Mouse (Mus musculus) brown adipose tissue, adult 24 weeks (tissue): ENCODE results near the gene Tor3a. TPM values are rescaled to one million over a fixed set of nuclear protein-coding genes. Genes with fewer than 3 reads are reported as not detected.

Experiments
- H3K27ac ChIP-seq: fragments of 200-500 bp; replicated peaks from 2 replicates; pipeline ENCODE4 v1.5.1; 2012; ENCODE audit warnings: low read depth, mild to moderate bottlenecking, low read length
- H3K4me1 ChIP-seq: fragments of 200-500 bp; 2 replicates; pipeline ENCODE4 v1.6.1; 2012; ENCODE audit warnings: low read length, mixed read lengths; ENCODE audit not compliant: control insufficient read depth, insufficient read depth, insufficient read length
- H3K4me3 ChIP-seq: fragments of 200-500 bp; 2 replicates; pipeline ENCODE4 v1.5.1; 2012; ENCODE audit warnings: low read depth, mild to moderate bottlenecking, low read length, moderate library complexity; ENCODE audit not compliant: insufficient read depth
- polyA plus RNA-seq: library from polyadenylated mRNA; stranded (reverse); fragments of >200 nt; gene quantifications from 2 replicates; pipeline ENCODE4 v1.2.4, GENCODE M21; 2012; ENCODE audit not compliant: missing spikeins, insufficient read depth, insufficient read length

The Tor3a gene
- polyA plus RNA-seq, 1 experiment: 6.2 TPM

GRCm38 (mm10) chr1:156657523-156657922 is 16.6 kb downstream of the Tor3a start:
- Histone ChIP-seq H3K4me1 (peaks cover 11% of the 10 kb centered on the region), H3K27ac (no peak overlapping the region), H3K4me3 (no peak overlapping the region)

- Histone ChIP-seq H3K4me3 (no peak overlapping the region), H3K4me1 (peaks cover 13% of the 10 kb centered on the region), H3K27ac (peak overlapping the region; percentile 62)
Measured at GRCm38 (mm10) chr1:156654735-156655530, 19.2 kb downstream of the Tor3a start.

DNA sequence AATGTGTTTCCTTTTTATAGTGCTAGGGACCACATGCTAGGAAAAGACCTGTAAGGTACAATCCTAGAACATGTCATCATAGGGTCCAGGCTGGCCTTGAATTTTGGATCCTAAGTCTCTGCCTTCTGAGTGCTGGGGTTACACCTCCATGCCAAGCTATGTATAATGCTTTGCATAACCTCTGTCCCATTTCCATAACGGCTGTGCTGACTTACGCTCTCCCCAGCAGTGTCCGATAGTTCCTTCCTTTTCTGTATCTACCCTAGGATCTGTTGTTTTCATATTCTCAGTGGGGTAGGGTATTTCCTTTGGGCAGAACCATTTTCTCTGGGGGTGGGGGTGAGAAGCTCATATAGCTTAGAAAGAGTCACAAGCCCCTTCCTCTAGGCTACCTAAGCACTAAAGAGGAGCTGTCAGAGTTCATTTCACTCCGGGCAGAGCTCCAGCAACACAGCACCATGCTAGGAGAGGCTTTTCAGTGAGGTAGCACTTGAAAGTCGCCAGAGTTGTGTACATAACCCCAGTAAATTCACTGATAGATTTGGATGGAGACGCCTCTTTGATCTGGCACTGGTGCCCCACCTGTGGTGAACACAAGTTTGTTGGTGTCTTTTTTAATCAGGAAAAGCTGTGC is 21.9 kb downstream of the Tor3a start:
- H3K4me3 ChIP-seq: no peak overlapping the region
- H3K27ac ChIP-seq: peak overlapping the region; percentile 43
- peaks cover 11% of the 10 kb centered on the region for H3K4me1 ChIP-seq

GRCm38 (mm10) chr1:156650631-156651030 is 23.5 kb downstream of the Tor3a start:
- Histone ChIP-seq H3K27ac (peak overlapping the region; percentile 80), H3K4me1 (peaks cover 8% of the 10 kb centered on the region), H3K4me3 (no peak overlapping the region)

GRCm38 (mm10) chr1:156648705-156649104 is 25.5 kb downstream of the Tor3a start:
- H3K4me3 ChIP-seq: no peak overlapping the region
- H3K27ac ChIP-seq: no peak overlapping the region
- H3K4me1 ChIP-seq: peaks cover 6% of the 10 kb centered on the region; the same call in 1 of the 2 replicates

DNA sequence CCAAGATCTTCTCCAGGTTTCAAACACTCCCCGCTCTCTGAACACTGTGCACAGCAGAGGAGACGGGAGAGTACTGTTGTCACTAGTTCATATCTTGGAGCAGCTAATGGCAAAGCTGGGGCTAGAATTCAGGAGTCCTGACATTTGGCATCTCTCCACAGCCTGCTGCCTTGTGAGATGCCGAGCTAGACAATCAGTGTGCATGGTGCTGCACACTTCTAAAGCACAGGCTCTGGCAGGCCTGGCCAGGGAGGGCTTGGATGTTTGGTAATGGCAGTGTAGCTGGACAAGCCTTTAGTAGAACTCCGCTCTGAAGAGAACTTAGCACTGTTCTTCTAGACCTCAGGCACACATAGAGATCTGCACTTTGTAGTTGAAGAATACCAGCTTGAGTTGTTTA is 28.2 kb downstream of the Tor3a start:
- H3K4me1 ChIP-seq: peaks cover 2% of the 10 kb centered on the region; the same call in 1 of the 2 replicates
- H3K4me3 ChIP-seq: no peak overlapping the region
- no peak overlapping the region for H3K27ac ChIP-seq

GRCm38 (mm10) chr1:156644780-156645523 is 29.2 kb downstream of the Tor3a start:
- no peak overlapping the region for H3K4me3 ChIP-seq
- H3K27ac ChIP-seq: no peak overlapping the region
- no peaks in the 10 kb centered on the region; the same call in 1 of the 2 replicates for H3K4me1 ChIP-seq

DNA sequence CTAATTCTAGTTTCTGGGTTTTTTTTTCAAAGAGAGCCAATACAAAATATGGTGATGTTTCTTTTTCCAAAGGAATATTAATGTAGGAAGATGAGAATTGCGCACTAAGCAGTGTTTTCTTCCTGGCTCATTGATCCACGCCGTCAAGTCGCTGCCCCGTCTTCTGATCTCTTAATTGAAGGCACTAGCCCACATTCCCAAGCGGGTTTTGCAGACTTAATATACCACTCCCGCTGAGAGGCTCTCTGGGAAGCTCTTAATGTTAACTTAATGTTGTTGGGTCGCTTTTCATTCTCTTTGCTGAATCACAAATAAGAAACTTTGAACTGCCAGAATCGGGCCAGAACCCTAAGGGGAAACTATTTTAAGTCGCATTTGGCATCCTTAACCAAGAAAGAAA is 30.1 kb downstream of the Tor3a start:
- Histone ChIP-seq H3K27ac (no peak overlapping the region), H3K4me3 (no peak overlapping the region), H3K4me1 (no peaks in the 10 kb centered on the region; the same call in 1 of the 2 replicates)

DNA sequence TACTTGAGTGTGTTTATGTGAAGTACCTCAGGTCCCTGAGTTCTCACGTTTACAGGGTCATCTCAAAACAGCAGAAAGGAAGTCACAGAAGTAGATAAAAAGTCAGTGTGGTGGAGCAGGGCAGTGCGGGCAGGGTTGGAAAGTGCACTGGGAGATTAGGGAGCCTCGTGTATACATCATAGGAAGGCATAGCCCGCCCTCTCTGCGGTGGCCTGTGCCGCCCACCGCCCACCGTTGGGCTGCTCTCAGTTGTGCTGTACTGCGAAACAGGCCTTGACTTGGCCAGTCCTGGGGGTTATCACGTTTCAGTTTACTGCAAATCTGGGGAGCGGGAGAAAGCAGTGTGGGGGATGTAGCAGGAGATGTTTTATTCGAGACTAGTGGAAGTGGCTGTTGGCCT is 31.3 kb downstream of the Tor3a start:
- H3K4me1 ChIP-seq: no peaks in the 10 kb centered on the region; the same call in 1 of the 2 replicates
- H3K27ac ChIP-seq: no peak overlapping the region; the same call in 1 of the 2 replicates
- H3K4me3 ChIP-seq: no peak overlapping the region

DNA sequence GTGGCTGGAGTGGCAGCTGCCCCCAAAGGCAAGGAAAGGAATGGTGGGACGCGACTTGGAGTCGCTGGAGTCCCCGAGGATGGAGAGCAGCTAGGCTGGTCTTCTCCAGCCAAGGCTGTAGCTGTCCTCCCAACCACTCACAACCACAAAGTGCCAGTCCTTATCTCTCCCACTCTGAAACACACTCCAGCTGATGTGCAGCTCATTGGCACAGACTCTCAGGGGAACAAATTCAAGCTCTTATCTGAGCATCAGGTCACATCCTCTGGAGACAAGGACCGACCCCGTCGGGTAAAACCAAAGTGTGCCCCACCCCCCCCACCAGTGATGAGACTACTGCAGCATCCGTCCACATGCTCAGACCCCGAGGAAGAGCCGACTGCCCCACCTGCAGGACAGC is 32.3 kb downstream of the Tor3a start:
- Histone ChIP-seq H3K4me3 (no peak overlapping the region), H3K4me1 (no peaks in the 10 kb centered on the region; the same call in 1 of the 2 replicates), H3K27ac (no peak overlapping the region)

GRCm38 (mm10) chr1:156640577-156640976 is 33.6 kb downstream of the Tor3a start:
- no peak overlapping the region for H3K4me3 ChIP-seq
- no peaks in the 10 kb centered on the region; the same call in 1 of the 2 replicates for H3K4me1 ChIP-seq
- no peak overlapping the region for H3K27ac ChIP-seq

GRCm38 (mm10) chr1:156639455-156639854 is 34.7 kb downstream of the Tor3a start:
- Histone ChIP-seq H3K4me1 (no peaks in the 10 kb centered on the region; the same call in 1 of the 2 replicates), H3K27ac (no peak overlapping the region)

GRCm38 (mm10) chr1:156635148-156635547 is 39.0 kb downstream of the Tor3a start:
- Histone ChIP-seq H3K4me3 (no peak overlapping the region), H3K27ac (no peak overlapping the region), H3K4me1 (no peaks in the 10 kb centered on the region)

More at GRCm38 (mm10) chr1:156639455-156639854, 34.7 kb downstream of the Tor3a start:
- no peak overlapping the region for H3K4me3 ChIP-seq

GRCm38 (mm10) chr1:156633095-156633494 is 41.1 kb downstream of the Tor3a start:
- no peak overlapping the region for H3K4me3 ChIP-seq
- no peak overlapping the region for H3K27ac ChIP-seq
- no peaks in the 10 kb centered on the region for H3K4me1 ChIP-seq

GRCm38 (mm10) chr1:156630965-156631364 is 43.2 kb downstream of the Tor3a start:
- Histone ChIP-seq H3K4me1 (no peaks in the 10 kb centered on the region), H3K4me3 (no peak overlapping the region), H3K27ac (no peak overlapping the region)
